Mouse (Mus musculus) cerebellum, adult 11 months (tissue): Measurements from ENCODE around the gene Dedd2.

Source experiments
- DNase-seq: peaks from one replicate; pipeline ENCODE4 v3.0.0; 2022

Dedd2 gene

DNA sequence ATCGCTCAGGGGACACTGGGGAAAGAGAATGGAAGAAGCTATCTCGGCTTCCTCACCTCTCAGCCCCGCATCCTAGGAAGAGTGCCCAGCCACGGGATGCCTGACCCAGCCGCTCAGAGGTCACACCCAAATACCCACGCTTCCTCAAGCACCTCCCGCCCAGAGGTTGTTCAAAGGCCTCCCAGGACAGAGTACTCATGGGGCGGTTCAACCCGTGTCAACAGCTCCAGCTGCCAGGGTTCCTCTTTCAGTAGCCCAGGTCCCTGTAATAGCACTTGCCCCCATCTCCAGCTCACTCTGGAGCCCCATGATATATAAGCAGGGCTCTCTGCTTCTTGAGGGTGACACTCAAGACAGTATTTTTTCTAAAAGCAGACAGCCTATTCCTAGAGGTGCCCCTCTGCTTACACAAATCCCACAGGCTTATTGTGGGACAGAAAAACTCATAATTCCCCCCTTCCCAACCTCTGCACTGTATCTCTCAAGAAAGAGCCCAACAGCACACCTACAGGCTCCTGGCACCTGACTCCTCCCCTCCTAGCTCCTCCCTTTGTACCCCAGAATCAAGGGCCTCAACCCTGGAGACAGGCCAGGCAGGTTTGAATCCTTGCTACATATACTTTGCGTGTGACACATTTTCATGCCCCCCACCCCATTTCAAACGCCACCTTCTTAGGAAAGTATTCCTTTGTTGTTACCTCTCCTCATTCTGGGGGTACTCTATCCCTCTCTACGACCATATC is 2.6 kb downstream of the Dedd2 start:
- DNase-seq, result no peak

DNA sequence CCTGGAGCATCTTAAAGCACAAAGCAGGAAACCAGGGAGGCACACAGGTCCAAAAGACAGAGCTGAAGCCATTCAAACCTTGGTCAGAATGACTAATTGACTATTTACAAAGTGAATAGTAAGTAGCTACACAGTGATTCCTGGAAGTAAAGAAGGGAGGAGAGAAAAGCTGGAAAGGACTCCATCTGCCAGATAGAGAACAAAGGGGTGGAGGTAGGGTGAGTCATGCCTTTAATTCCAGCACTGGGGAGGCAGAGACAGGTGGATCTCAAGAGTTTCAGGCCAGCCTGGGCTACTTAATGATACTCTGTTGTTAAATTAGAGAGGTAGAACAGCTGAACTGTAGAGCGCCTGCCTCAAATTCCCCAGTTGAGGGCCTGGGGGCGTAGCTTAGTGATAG is 6.2 kb downstream of the Dedd2 start:
- DNase-seq, result no peak

DNA sequence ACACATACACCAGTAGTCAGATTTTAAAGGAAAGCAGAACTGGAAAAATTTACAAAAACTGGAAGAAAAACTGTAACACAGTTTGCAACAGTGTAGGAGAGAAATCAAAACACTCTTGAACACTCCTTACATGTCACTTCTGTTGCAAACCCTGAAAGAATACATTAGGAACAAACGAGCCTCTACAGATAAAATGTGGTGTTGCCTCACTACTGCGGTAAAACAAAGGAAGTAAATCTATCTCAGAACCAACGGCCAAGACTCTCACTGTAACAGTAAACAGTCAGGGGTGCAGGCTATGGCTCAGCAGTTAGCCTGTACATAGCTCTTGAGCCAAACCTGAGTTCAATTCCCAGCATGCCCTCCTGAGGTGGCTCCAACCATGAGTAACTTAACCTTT is 7.3 kb downstream of the Dedd2 start:
- no peak for DNase-seq

DNA sequence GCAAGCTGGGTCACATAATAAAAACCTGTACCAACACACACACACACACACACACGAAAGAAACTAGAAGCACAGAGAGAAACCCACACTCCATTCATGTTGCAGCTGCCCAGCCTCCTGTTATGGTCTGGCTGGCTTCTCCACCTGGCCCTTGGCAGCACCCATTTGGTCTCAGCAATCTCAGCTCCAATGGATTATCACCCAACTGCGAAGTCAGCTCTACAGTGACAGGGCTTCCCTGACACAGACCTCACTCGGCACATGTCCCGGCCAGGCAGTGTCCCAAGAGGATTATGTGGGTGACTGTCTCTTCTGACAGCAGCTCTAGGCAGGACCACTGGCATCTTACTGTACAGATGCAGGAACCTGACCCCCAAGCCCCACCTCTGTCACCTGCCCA is 9.9 kb downstream of the Dedd2 start:
- DNase-seq, result no peak

DNA sequence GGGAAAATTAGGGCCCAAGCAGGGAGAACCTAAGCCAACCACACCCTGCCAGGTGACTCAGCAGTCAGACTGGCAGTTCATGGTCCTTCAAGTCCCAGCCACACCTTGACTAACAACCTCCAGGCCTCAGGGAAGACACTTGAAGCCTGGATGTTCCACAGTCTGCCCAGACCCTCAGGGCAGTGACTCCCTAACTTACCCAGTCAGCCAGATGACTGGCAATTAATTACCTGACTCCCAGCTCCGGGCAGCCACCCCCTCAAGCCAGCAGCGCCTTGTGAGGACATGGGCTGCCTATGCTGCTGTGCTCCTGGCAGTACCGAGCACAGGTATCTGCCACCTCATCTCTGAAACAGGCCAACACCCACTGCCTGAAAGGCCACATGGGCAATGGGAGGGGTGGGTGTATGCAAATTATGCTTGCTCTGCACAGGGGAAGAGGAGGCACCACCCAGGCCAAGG is 11.2 kb downstream of the Dedd2 start:
- DNase-seq, result no peak

DNA sequence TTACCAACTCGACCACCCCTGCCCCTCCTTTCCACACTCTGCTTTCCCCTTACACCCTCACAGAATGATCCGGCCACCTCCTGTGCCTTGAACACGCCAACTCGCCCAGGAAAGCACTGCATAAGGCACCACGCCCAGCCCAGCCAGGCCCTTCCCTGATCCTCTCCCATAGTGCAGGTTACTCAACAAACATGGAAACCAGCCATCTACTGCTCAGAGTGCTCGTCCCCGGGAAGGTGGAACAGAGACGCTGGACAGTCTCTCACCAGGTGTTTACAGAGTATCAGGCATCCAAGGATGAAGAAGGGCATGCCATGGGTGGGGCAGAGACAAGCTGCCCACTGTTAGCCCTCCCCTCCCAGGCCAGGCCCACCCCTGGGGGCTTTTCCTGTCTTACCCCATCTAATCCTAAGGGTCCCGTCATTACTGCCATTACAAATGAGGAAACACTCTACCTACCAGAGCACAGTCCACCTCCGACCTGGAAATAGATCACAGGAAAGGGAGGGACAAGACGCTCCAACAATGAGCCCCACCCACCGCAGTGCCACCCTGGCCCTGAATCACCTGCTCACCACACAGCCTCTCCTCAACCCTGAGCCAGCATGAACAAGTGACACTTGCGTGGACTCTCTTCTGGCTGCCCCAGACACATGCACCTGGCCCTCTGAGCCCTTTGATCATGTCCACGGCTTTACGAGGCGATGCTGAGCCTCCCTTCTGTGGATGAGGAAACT is 14.2 kb downstream of the Dedd2 start:
- no peak for DNase-seq

DNA sequence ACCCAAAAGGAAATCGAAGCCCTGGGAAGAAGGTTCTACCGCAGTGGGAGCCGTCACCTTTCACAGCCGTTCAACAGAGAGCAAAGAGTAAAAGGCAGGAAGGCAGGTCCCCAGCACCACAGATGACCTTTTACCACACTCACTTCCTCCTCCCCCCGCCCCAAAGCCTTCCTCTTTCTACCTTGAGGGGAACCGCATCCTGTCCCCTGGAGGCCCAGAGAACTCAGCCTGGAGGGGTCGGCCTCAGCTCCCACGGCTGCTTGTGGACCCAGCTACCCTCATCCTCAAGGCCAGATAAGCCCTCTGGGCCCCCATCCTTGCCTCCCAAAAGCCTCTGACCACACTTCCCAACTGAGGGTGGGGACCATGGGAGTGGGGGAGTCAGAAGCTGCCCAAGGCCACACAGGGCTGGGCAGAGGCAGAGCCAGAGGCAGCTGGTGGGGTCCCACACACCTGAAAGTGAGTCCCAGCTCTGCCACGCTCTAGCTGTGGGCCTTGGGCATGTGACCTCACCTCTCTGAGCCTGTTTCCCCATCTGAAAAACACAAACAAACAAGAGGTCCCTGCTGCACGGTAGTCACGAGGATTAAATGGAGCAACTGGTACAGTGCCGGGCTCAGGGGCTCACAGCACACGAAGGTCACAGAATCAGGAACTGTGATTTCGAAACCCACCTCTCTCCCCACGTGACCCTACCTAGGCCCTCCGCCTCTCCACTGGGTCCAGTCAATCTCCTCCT is 14.9 kb downstream of the Dedd2 start:
- no peak for DNase-seq

DNA sequence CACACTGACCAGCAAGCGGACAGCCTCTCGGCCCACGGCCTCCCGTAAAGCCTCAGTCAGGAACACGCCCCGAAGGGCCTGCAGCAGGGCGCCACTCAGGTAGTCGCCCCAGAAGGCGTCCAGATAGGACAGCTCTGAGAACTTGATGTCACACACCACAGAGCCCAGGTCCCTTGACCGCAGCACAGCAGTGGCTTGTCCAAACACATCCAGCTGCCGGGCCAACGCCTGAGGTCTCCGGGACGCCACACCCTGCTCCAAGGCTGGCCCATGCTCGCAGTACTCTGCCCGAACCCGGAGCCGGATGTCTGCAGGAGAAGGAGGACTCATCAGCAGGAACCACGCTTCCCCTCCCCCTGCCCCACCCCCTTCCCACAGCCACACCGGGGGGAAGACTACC is 16.8 kb downstream of the Dedd2 start:
- no peak for DNase-seq

DNA sequence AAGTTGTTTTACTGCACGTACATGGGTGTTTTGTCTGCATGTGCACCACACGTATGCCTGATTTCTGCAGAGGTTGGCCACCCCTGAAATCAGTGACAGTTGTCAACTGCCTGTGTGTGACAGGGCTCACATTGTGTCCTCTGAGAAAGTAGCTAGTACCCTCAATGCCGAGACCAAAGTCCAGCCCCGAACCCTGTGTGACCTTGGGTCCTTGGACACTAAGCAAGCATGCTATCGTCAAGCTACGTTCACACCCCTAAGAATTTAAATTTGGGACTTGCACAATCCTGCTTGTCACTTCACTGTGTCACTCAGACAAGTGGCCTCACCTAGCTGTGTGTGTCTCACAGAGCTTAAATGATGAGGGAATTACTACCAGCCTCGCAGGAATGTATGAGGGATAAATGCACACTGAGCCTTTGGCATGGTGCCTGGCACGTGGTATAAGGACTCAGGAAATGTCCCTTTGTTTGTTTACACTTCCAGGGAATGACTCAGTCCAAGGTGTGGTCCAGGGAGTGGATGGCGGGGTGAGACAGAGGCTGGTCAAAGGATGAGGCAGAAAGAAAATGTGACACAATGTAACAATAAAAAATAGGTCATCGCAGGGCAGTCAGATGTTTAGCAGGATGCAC is 22.9 kb downstream of the Dedd2 start:
- no peak for DNase-seq

DNA sequence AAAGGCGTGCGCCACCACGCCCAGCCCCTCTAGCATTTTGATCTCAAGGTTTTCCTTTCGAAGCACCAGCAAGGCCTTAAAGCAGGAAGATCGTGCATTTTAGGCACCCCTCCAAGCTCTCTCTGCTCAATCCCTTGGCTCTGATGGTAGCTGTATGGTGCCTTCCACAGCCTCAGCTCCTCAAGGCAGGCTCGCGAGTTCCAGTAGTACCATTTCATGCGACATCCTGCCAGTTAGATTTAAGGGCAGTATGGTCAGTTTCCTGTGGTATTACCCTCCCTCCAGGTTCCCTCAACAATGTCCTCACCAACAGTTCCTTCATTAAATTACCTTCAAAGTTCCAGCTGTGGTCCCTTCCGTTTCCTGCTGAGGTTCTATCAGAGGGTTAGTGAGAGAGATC is 24.3 kb downstream of the Dedd2 start:
- DNase-seq, result no peak

DNA sequence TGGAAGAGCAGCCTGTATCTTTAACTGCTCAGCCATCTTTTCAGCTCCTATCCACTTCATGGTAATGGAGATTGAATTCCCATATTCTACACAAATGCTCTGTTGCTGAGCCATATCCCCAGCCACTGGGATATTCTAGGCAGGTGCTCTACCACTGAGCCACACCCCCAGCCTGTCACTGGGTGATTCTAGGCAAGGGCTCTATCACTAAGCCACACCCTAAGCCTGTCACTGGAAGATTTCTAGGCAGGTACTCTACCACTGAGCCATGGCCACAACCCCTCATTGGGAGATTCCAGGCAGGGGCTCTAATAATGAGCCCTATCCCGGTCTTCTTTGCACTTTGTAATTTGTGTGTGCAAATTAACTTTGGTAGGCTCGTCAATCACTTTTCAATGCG is 25.3 kb downstream of the Dedd2 start:
- DNase-seq, result no peak

DNA sequence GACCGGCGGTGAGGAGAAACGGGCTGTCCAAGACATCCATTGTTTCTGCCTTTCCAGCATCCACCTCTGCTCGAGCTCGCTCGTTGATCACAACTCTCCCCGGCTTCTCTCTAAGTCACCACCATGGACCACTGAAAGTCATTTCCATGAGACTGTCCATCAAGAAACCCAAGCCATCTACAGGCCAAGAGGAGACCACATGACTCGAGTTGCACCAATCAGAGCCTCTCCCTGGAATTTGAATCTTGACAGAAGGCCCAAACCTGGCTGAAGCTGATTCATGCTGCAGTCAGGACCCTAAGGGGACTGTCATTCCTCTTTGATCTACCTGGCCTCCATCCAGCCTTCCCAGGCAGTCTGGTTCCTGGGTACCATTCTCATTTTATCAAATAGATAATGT is 28.3 kb downstream of the Dedd2 start:
- DNase-seq, result no peak

DNA sequence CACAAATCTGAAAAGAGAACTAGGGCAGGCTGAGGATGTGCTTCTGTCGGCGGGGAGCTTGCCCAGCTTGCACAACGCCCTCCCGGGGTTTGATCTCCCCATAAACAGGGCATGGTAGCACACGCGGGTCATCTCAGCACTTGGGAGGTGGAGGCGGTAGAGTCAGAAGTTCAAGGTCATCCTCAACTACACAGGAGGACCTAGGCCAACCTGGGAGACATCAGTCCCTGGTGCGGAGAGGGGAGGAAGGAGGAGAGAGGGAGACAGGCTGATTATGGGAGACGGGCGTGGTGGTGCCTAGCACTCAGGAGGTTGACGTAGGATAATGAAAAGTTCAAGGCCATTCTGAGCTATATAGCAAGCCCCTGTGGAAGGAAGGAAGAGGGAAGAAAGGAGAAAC is 29.6 kb downstream of the Dedd2 start:
- DNase-seq, result no peak

DNA sequence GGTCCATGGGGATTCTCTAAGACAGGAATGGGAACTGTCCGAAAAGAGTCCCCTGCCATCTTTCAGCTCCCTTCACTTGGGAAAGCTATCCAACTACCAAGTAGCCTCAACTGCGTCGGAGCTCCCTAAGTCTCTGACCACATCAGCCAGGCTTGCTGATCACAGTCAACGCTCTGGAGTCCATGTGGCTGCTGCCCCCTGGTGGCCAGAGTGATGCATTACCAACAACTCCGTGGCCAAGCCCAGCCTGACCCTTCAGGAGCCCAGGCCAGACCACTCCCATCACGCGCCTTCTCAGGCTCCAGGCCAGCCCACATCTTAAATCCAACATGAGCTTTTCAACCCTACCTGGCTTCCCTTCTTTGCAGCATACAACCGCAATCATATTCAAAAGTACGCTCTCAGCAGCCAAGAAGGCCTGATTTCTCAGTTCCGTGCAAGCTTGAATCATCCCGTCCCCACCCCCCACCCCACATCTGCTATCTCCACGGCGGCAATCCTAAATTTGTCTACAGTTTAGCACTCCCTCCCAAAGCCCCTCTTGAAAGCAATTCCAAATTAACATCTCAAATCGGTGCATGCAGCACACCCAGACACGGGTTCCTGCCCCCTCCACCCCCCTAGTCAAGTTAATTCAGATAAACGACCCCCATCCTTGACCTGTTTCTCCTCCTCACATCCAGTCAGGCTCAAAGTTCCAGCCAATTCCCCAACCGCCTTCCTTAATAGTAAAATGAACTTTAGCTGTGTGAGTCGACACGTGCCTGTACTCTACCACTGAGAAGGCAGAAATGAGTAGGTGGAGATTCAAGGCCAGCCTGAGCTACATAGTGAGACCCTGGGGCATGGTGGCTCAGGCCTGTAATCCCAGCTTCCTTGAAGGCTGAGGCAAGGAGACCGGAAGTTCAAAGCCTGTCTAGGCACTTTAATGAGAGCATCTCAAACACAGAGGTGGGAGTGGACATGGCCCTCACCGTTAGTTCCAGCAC is 32.5 kb downstream of the Dedd2 start:
- peak; percentile 87 for DNase-seq

DNA sequence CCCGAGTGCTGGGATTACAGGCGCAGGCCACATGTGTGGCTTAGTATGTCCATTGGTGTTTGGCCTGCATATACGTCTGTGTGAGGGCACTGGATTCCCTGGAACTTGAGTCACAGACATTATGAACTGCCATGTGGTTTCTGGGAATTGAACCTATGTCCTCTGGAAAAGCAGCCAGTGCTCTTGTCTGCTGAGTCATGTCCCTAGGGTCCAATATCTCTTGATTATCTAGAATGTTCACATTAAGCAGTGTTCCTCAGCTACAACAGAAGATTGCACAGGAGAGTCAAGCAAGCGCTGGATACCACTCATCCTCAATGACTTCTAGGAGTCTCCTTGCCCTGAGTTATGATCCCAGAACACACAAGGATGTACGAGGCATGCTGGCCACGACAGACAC is 36.3 kb downstream of the Dedd2 start:
- DNase-seq, result no peak

DNA sequence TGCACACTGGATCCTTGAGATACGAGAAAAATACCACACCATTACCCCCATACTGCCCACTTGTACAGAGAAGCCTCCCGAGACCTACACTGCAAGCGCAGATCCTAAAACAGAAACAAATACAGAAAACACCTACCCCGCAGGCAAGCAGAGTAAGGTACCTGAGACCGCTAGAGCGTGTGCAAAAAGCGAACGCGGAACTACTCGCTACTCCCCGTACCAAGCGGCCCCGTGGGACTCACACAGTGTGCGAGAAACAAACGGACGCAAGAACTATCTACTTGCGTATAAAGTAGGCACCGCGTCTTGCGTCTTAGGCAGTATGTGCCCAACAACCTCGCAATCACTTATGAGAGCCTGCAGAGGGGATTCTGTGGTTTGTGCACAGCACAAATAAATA is 38.6 kb downstream of the Dedd2 start:
- DNase-seq, result no peak

DNA sequence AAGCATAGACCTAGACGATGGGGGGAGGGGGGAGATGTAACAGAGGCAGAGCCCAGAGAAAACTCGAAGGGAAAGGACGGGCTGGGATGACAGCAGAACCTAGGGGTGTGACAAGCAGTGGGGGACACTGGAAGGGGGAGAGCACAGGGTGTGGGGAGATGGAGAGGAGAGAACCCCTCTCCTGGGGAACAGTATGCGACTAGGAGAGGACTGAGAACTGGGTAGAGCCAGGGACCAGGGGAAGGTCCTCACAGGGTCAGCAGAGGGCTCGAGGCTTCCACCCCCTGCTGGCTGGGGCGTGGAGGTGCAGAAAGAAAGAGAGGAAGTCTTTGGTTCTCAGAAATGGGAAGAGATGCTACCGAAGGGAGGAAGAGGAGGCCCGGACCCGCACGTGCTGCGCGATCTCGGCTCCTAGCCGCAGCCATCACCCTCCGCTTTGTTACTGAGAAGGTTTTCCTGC is 39.1 kb downstream of the Dedd2 start:
- DNase-seq, result no peak

DNA sequence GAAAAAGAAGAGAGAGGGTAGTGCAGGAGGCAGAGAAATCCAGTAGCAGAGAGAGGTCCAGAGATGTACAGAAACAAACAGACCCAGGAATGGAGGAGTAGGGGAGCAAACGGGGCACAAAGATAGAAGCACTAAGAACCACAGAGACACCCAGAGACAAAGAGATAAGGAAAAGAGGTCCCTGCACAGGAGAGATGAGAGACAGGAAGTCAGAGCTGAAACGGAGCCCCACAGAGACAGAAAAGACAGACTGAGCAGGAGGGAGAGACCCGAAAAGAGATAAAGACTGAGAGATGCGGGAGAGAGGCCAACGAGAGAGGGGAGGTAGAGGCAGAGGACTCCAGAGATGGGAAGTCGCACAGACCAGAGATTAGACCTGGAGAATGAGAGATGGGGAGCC is 39.9 kb downstream of the Dedd2 start:
- DNase-seq, result no peak

DNA sequence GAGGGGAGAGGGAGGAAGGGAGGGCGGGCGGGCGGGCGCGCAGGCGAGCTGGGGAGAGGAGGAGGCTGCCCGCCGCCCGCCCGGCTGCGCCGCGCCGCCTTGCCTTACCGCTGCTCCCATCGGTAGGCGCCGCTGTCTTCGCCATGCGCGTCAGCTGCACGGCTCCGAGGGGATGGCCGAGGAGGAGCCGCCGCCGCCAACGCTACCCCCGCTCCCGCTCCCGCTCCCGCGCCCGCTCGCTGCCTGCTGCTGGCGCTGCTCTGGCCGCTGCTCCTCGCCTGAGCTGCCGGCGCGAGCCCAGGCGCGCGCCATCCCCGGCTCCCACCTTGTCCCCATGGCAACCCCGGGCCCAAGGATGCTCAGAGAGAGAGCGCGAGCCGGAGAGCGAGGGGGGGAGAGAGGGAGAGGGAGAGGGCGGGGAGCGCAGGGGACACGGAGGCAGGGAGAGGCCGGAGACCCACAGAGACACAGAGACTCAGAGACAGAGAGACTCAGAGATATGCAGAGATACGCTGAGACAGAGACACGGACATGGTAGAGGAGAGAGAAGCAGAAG is 40.7 kb downstream of the Dedd2 start, which contains the start of gene Pou2f2:
Gene Pou2f2 (minus strand): TSS at position 121 of the 556 bp plus-strand sequence.
- peak; percentile 80 for DNase-seq

DNA sequence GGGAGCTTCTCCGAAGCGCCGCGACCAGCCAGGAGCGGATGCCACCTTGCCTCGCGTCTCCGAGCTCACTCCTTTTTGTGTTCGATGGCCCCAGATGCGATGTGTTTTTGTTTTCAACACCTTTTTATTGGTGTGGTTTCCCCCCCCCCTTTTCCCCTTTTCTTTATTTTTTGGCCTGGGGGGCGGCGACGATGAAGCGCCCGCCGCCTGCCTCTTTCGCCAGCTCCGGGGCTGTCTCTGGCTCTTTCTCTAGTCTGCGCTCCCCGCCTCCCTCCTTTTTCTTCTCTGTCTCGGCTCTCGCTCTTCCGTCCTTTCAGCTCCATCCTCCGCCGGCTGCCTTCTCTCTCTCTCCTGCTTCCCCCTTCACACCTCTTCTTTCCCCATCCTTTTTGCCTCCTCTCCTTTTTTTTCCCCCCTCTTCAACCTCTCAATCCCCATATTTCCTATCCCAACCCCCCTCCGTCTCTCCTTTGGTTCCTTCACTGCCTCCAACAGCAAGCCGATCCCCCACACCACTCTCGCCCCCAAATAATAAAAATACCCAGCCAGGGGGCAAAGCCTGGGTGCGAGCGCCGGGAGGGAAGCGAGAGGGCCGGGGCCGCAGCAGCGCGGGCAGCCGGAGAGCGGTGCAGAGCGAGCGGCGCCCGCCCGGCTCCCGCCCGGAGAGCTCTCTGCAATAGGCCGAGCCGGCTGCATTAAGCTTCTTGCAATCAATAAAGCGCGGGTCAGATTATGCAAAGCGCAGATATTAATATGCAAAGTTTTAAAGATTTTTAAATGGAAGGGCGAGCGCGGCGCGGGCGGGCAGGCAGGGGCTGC is 41.4 kb downstream of the Dedd2 start:
- no peak for DNase-seq

DNA sequence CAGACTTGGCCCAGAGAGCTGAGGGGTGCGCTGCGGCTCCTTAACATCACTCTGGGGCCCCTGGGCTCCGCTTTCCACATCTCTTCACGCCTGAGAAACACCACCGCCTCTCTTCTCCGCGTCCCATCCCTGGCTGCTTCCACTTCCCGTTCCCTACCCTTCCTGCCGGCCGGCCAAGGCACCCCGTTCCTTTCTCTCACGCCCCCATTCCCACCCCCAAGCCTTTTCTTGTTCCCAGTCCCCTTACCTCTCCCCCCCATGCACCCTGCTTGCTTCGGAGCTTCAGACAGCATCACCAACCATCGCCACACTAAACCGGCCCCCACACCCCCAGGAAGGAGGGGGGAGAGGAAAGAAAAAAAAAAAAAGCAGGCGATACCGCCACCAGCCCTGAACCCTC is 42.1 kb downstream of the Dedd2 start:
- no peak for DNase-seq
